Mouse (Mus musculus): Measurements from ENCODE around the gene Gm43191. TPM values are rescaled to one million over a fixed set of nuclear protein-coding genes. Genes with fewer than 3 reads are reported as not detected.

Gm43191 gene
- polyA plus RNA-seq, 1 experiment from 2014 or later: not detected

DNA sequence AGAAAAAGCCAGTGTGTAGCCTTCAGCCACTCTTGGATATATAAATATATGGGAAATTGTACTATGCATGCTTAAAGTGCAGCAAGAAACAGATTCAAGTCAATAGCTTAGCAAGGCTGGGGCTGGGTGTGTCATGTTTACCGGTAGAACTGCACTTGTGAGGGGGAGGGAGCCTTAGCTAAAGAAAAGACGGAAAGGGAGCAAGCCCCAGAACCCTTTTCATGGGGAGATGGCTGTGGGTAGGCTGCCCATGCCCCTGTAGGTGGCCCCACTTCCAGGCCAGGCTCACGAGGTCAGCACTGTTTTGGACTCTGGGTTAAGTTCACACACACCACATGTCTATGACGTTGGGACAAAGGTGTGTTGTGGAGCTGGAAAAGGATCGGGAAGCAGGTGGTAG is 45.3 kb downstream of the Gm43191 start:
- Histone ChIP-seq H3K27ac (replicated peaks) (no peak overlapping the region), H3K4me1 (no peaks in the 10 kb centered on the region), H3K4me3 (no peak overlapping the region), H3K9me3 (no peaks in the 10 kb centered on the region), H3K27me3 (replicated peaks; ENCODE audit: low read depth, poor library complexity, severe bottlenecking) (no peaks in the 10 kb centered on the region), H3K36me3 (replicated peaks) (peaks cover 100% of the 10 kb centered on the region)
- DNase-seq (ENCODE audit: low spot score): no peak
- WGBS: 73% methylated on average over 5 of the region's 5 CpGs

DNA sequence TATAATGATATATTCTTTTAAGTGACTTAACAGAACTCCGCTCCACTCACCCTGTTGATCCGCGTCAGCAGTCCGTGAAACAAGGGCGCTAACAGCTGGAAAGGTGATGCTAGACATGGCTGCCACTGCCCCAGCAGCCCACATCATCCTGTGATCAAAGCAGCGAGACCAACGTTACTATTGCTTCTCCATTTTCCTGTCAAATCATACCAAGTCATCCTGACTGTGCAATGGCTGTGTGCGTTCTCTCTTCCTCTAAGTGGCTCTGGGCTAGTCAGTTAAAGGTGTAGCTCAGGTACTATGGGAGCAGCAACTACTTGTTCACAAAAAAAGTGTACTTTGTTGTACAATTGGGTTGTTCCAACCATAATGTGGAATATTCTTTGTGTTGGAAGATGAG is 46.2 kb downstream of the Gm43191 start:
- H3K36me3 ChIP-seq (replicated peaks): peaks cover 99% of the 10 kb centered on the region
- H3K27ac ChIP-seq (replicated peaks): no peak overlapping the region
- DNase-seq (ENCODE audit: low spot score): no peak
- no peaks in the 10 kb centered on the region for H3K4me1 ChIP-seq
- no peaks in the 10 kb centered on the region for H3K27me3 ChIP-seq (replicated peaks; ENCODE audit: low read depth, poor library complexity, severe bottlenecking)
- no peaks in the 10 kb centered on the region for H3K9me3 ChIP-seq
- no peak overlapping the region for H3K4me3 ChIP-seq
- WGBS: 96% methylated on average over 8 of the region's 8 CpGs

DNA sequence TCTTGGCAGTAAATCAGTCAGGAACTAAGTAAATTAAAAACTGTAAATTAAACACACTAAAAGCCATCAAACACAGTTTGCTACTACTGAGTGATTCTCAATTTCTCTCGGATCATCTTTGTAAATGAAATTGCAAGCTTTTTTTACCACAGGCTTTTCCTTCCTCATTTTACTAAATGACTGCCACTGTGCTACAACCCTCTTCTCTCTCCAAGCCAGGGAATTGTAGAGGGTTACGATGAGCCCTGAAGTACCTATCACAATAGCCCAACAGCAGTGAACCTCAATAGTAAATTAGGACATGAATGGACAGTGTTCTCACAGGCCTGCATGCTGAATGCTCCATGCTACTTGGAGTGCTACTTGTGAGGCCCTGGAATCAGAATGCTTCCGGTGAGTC is 47.0 kb downstream of the Gm43191 start:
- 93% methylated on average over 3 of the region's 3 CpGs for WGBS
- Histone ChIP-seq H3K27me3 (replicated peaks; ENCODE audit: low read depth, poor library complexity, severe bottlenecking) (no peaks in the 10 kb centered on the region), H3K36me3 (replicated peaks) (peaks cover 96% of the 10 kb centered on the region)

DNA sequence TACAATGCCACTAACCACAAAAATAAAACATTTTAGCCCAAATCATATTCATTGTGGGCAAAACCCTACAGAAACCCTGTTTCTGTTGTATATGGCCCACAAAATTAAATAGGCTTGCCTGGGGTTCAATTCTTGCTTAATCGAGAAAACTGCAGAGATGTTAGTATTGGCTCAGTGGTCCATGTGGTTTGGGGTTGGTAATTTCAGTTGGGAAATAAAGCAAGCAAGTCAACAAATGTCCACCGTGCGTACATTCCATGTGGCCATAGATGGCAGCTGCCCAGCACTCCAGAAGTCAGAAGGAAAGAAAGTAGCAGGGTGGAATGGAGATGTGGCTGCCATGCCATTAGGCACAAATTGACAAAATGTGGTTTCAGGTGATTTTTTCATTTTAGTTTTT is 48.1 kb downstream of the Gm43191 start:
- Histone ChIP-seq H3K36me3 (replicated peaks) (peaks cover 96% of the 10 kb centered on the region), H3K4me3 (no peak overlapping the region), H3K27ac (replicated peaks) (no peak overlapping the region), H3K9me3 (no peaks in the 10 kb centered on the region), H3K4me1 (no peaks in the 10 kb centered on the region), H3K27me3 (replicated peaks; ENCODE audit: low read depth, poor library complexity, severe bottlenecking) (no peaks in the 10 kb centered on the region)
- WGBS: 93% methylated on average over 3 of the region's 3 CpGs
- no peak for DNase-seq (ENCODE audit: low spot score)

More for the DNA sequence above, 47.0 kb downstream of the Gm43191 start:
- DNase-seq (ENCODE audit: low spot score): no peak
- Histone ChIP-seq H3K9me3 (no peaks in the 10 kb centered on the region), H3K4me1 (no peaks in the 10 kb centered on the region), H3K4me3 (no peak overlapping the region), H3K27ac (replicated peaks) (no peak overlapping the region)

DNA sequence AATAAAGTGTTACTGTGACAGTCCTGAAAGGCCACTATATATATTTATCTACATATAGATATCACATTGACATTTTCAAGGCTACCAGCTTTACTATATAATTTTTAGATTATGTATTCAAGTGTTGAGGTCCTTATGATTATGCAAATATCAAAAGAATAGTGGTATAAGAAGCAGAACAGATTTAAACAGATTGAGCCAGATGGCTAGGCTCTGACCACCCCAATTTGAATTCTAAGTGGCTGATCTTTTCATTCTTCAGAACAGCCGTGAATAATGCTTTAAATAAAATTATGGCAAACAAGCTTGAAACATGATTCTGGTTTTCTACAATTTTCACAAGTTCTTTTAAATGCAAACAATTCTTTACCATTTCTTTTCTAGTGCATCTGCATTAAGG is 49.6 kb downstream of the Gm43191 start:
- Histone ChIP-seq H3K4me3 (no peak overlapping the region), H3K27me3 (replicated peaks; ENCODE audit: low read depth, poor library complexity, severe bottlenecking) (no peaks in the 10 kb centered on the region), H3K9me3 (no peaks in the 10 kb centered on the region), H3K4me1 (no peaks in the 10 kb centered on the region), H3K36me3 (replicated peaks) (peaks cover 95% of the 10 kb centered on the region), H3K27ac (replicated peaks) (no peak overlapping the region)
- 90% methylated on average over 1 of the region's 1 CpGs for WGBS
- DNase-seq (ENCODE audit: low spot score): no peak

DNA sequence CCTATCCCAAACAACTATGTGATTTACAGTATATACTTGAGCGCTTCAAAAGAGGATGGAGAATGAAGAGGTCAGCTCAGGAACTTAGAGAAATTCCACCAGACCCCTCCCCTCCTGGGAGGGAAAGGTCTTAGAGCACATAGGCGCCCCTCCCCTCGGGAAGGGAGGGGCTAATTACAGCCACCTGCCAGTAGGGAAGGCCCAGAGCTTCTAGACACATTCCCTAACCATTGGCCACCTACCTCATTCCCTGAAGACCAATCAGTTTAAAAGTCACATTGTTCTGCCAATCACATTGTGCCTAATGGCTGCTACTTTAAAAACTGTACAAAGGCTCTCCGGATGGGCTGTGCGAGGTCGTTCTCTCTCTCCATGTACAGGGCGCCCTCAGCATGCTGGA is 58.4 kb downstream of the Gm43191 start:
- Histone ChIP-seq H3K36me3 (replicated peaks) (peaks cover 67% of the 10 kb centered on the region), H3K27me3 (replicated peaks; ENCODE audit: low read depth, poor library complexity, severe bottlenecking) (no peaks in the 10 kb centered on the region), H3K27ac (replicated peaks) (no peak overlapping the region), H3K4me1 (no peaks in the 10 kb centered on the region), H3K9me3 (no peaks in the 10 kb centered on the region), H3K4me3 (no peak overlapping the region)
- WGBS: 94% methylated on average over 7 of the region's 7 CpGs
- DNase-seq (ENCODE audit: low spot score): no peak

DNA sequence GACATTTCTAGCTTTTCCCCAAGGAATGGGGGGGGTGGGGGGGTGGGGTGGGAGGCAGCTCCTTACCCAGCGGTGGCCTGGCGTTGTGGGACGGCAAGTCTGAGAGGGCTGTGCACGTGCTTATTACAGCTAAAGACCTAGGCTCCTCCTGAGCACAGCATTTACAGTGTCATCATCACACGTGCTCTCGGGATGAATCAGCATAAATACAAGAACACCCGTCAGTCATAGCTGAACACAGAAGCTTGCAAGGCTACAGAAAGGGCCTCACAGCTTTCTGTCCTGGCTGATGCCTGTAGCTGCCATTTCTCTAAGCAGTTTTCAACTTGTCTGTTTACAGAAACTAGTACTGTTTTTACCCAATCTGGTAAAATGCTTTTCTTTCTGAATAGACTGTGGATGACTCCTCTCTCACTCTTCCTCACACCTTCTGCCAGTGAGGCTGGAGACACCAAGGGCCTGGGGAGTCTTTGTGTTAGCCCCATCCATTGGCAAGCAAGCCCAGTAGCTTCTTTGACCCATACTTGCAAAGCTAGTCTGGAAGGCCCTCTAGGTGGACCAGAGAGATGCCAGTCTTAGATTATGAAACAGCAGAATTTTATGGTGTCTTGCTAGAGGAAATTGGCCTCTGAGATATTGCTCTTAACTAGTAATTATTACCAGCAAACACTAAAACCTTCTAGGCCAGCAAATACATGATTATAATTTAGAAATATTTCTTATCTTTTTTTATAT is 60.3 kb downstream of the Gm43191 start:
- Histone ChIP-seq H3K36me3 (replicated peaks) (peaks cover 64% of the 10 kb centered on the region), H3K4me1 (no peaks in the 10 kb centered on the region), H3K4me3 (no peak overlapping the region), H3K27ac (replicated peaks) (no peak overlapping the region), H3K27me3 (replicated peaks; ENCODE audit: low read depth, poor library complexity, severe bottlenecking) (no peaks in the 10 kb centered on the region), H3K9me3 (no peaks in the 10 kb centered on the region)
- 93% methylated on average over 7 of the region's 7 CpGs for WGBS
- no peak for DNase-seq (ENCODE audit: low spot score)

DNA sequence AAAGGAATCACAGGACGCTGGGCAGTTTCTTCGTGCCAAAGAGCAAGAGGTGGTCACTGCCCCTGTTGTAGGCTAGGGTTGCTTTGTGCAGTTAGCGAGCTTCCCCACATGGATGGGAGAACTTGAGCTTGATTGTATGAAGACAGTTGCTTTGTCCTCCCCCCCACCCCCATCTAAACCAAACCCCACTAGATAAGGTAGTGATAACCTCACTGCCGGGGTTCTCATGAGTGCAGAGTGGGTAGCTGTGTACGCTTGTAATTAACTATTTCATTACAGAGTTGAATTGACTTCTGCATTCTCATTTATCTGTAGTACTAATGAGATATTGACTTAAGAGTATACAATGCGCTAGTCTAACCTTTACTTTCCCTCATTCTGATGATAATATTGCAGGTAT is 62.2 kb downstream of the Gm43191 start:
- H3K9me3 ChIP-seq: no peaks in the 10 kb centered on the region
- no peak overlapping the region for H3K27ac ChIP-seq (replicated peaks)
- DNase-seq (ENCODE audit: low spot score): no peak
- H3K4me1 ChIP-seq: no peaks in the 10 kb centered on the region
- H3K4me3 ChIP-seq: no peak overlapping the region
- 92% methylated on average over 6 of the region's 6 CpGs for WGBS
- peaks cover 84% of the 10 kb centered on the region for H3K36me3 ChIP-seq (replicated peaks)
- no peaks in the 10 kb centered on the region for H3K27me3 ChIP-seq (replicated peaks; ENCODE audit: low read depth, poor library complexity, severe bottlenecking)

DNA sequence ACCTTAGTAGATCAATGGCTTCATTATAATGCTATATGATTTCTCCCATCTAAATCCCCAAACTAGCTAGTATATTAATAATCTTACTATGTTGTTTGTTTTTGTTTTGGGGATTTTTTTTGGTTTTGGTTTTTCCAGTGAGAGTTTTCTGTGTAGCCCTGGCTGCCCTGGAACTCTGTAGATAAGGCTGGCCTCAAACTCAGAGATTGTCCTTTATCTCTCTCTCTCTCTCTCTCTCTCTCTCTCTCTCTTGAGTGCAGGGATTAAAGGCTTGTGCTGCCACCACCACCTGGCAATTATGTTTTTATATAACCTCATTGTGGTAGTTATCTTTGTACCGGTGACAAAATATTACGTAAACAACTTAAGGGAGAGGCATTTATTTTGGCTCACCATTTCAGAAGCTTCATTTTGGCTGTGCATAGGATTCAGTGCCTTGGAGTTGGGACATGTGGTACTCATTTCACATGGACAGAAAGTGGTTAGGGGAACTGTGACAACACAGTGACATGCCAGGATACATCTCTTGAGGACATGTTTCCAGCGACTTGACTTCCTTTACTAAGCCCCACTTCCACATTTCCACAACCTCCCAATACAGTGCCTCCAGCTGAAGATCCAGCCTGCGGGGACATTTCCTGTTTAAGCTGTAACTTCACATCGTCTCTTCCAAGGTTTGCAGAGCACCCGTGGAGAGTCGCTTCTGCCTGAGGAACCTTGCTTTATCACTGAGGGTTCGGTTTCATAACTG is 65.6 kb downstream of the Gm43191 start:
- DNase-seq (ENCODE audit: low spot score): no peak
- Histone ChIP-seq H3K4me3 (no peak overlapping the region), H3K27ac (replicated peaks) (no peak overlapping the region), H3K9me3 (no peaks in the 10 kb centered on the region), H3K36me3 (replicated peaks) (peaks cover 76% of the 10 kb centered on the region), H3K4me1 (no peaks in the 10 kb centered on the region), H3K27me3 (replicated peaks; ENCODE audit: low read depth, poor library complexity, severe bottlenecking) (no peaks in the 10 kb centered on the region)
- 90% methylated on average over 8 of the region's 8 CpGs for WGBS

DNA sequence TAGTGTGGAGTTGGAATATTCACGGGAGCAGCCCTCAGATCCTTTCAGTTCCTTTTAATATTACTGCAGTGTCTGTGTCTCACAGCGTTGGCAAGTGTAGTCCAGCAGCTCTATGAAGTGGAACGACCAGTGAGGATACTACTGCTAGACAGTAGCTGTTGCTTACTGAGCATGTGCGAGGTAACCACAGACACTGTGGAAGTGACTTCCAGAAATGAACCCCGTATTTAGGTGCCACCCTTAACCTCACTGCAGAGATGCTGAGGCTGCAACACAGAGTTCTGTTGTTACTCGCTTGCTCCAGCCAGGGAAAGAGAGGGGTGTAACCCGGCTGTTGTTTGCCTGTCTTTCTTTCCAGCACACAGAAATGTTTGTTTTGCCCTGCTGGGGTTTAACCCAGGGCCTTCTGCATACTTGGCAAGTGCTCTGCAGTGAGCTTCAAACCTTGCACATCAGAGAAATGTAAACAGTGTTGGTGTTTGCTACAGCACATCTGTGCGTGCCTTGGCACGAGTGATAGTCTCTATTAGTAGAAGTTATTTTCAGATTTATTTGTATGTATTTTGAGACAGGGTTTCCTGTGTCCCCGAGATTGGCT is 66.7 kb downstream of the Gm43191 start, which contains the start of gene Trmt13:
Trmt13 (minus strand) TSS at position 293 of the 598 bp plus-strand sequence.
- 87% methylated on average over 10 of the region's 10 CpGs for WGBS
- Histone ChIP-seq H3K36me3 (replicated peaks) (peaks cover 76% of the 10 kb centered on the region), H3K27me3 (replicated peaks; ENCODE audit: low read depth, poor library complexity, severe bottlenecking) (no peaks in the 10 kb centered on the region), H3K4me1 (no peaks in the 10 kb centered on the region), H3K9me3 (no peaks in the 10 kb centered on the region), H3K27ac (replicated peaks) (no peak within 1 kb of the TSS), H3K4me3 (no peak within 1 kb of the TSS)
- no peak for DNase-seq (ENCODE audit: low spot score)

DNA sequence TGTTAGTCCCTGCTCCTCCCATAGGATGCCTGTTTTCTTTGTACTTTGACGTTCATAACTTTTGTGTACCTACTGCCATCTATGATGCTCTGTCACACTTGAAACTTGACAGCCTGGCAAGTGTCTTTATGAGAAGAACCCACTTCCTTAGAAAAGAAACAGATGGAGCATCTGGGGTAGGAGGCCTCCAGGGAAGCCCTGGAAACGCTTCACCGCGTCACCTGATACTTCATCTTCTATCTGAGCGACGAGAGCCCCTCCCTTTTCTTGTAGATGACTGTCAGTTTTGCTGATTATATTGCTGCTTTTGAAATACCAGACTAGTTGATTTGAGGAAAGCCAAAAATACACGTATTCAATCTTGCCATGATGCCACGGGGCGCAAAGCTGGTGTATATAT is 76.5 kb downstream of the Gm43191 start:
- 83% methylated on average over 9 of the region's 9 CpGs for WGBS
- Histone ChIP-seq H3K9me3 (no peaks in the 10 kb centered on the region), H3K27me3 (replicated peaks; ENCODE audit: low read depth, poor library complexity, severe bottlenecking) (no peaks in the 10 kb centered on the region)

DNA sequence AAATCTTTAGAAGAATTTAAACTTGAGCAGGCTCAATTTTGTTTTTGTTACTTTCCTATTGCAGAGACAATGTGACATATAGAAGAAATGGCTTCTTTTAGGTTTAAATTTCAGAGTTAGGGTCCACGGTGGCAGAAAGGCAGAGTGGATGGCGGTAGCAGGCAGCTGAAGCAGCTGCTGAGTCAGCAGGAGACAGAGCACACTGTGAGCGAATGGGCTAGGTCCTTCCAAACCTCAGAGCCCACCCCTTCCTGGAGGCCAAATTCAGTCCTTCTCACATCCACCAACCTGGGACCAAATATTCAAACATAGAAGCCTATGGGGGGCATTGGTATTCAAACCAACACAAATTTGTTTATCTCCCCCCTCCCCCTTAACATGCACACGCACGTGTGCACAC is 79.3 kb downstream of the Gm43191 start:
- DNase-seq (ENCODE audit: low spot score): no peak
- H3K36me3 ChIP-seq (replicated peaks): peaks cover 28% of the 10 kb centered on the region
- H3K4me3 ChIP-seq: no peak overlapping the region
- no peak overlapping the region for H3K27ac ChIP-seq (replicated peaks)
- 0 out of 2 replicates have a peak, but pooled peaks cover 3% of the 10 kb centered on the region for H3K4me1 ChIP-seq
- no peaks in the 10 kb centered on the region for H3K9me3 ChIP-seq
- H3K27me3 ChIP-seq (replicated peaks; ENCODE audit: low read depth, poor library complexity, severe bottlenecking): no peaks in the 10 kb centered on the region
- WGBS: 91% methylated on average over 5 of the region's 5 CpGs

More for the DNA sequence above, 76.5 kb downstream of the Gm43191 start:
- Histone ChIP-seq H3K4me3 (no peak overlapping the region), H3K4me1 (no peaks in the 10 kb centered on the region), H3K27ac (replicated peaks) (no peak overlapping the region), H3K36me3 (replicated peaks) (peaks cover 45% of the 10 kb centered on the region)
- DNase-seq (ENCODE audit: low spot score): no peak

DNA sequence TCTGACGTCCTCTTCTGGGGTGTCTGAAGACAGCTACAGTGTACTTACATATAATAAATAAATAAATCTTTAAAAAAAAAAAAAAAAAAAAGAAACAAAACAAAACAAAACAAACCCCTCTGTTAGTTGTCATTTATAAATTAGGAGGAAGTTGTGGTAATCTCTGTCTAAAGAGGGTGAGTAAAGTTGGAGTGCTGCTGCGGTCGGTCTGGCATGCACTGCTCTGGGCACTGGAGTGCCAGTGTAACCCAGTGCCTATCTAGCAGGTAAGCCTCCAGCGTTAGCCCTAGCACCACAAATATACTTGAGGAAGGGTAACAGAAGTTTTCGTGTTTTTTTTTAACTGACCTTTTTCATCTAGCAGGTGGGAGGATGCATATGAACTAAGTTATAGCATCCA is 80.1 kb downstream of the Gm43191 start:
- Histone ChIP-seq H3K27ac (replicated peaks) (no peak overlapping the region), H3K9me3 (no peaks in the 10 kb centered on the region), H3K4me3 (no peak overlapping the region), H3K27me3 (replicated peaks; ENCODE audit: low read depth, poor library complexity, severe bottlenecking) (no peaks in the 10 kb centered on the region), H3K36me3 (replicated peaks) (peaks cover 23% of the 10 kb centered on the region), H3K4me1 (peaks cover 4% of the 10 kb centered on the region)
- DNase-seq (ENCODE audit: low spot score): no peak
- 91% methylated on average over 5 of the region's 5 CpGs for WGBS
